Mouse (Mus musculus) liver, embryonic 14.5 days (tissue): ENCODE measurements at regions not wholly inside any gene's neighbourhood (a gene's known extent, or its start where the extent isn't known, plus 50 kb on each side); places are given as distances from the start of the nearest gene placed in this dataset.

Experiments
- CTCF ChIP-seq: IDR thresholded peaks from 2 replicates; pipeline ENCODE4 v1.5.1; 2016; ENCODE audit warnings: antibody characterized with exemption, low read depth, control low read depth
- EP300 ChIP-seq: IDR thresholded peaks from 2 replicates; pipeline ENCODE4 v1.6.1; 2016; ENCODE audit warnings: antibody characterized with exemption, low read depth

GRCm38 (mm10) chr12:97912730-97913129 lies 346.5 kb downstream of the Galc start:
- TF ChIP-seq CTCF (no peak), EP300 (no peak)
